Mouse (Mus musculus): ENCODE measurements around the gene Spen.

- TF ChIP-seq POLR2A (IDR thresholded peaks at IDR 0.05; ENCODE audit: borderline replicate concordance, low read depth, low read length) (no peak), CTCF (IDR thresholded peaks at IDR 0.05; ENCODE audit: low read depth, low read length) (no peak)
Observed at GRCm38 (mm10) chr4:141578833-141579232, 40.4 kb upstream of the Spen start.
